Mouse (Mus musculus): Measurements from ENCODE around the gene Rflna. TPM values are rescaled to one million over a fixed set of nuclear protein-coding genes. Genes with fewer than 3 reads are reported as not detected.

The Rflna gene
- polyA plus RNA-seq, 1 experiment from 2014 or later = 2.7 TPM

DNA sequence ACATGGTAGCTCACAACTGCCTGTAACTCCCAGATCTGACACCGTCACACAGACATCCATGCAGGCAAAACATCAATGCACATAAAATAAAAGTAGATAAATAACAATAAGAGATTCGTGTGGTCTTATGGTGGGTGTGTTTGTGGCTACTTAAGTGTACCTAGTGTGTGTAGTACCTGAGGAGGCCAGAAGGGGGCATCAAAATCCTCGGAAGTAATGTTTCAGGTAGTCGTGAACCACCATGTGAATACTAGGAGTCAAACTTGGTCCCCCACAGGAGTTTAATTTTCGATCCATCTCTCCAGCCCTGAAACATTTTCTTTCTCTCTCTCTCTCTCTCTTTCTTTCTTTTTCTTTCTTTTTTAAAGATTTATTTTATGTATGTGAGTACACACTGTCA is 16.8 kb upstream of the Rflna start:
- ATAC-seq = no peak
- H3K36me3 ChIP-seq (ENCODE audit: poor library complexity, severe bottlenecking) = no peaks in the 10 kb centered on the region
- no peak overlapping the region for H3K9ac ChIP-seq

DNA sequence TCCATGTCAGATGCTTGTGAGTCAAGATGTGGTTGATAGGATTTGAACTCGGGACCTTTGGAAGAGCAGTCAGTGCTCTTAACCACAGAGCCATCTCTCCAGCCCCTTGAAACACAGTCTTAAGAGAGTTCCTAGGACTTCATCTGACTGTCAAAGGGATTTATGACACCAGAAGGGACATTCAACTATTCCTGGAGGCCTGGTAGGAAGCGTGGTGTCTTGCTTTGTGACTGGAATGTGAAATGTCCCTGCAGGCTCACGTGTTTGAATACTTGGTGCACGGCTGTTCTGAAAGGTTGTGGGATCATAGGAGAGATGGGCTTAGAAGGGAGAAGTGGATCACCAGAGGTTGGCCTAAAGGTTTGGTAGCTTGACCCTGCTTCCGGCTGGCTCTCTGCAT is 16.4 kb upstream of the Rflna start:
- H3K4me1 ChIP-seq = no peaks in the 10 kb centered on the region
- H3K4me3 ChIP-seq = no peak overlapping the region
- no peak overlapping the region for H3K4me2 ChIP-seq
- H3K27me3 ChIP-seq = no peaks in the 10 kb centered on the region
- ATAC-seq = no peak
- no peak overlapping the region for H3K27ac ChIP-seq
- no peak overlapping the region for H3K9ac ChIP-seq
- WGBS = 90% methylated on average over 5 of the region's 5 CpGs
- peaks cover 13% of the 10 kb centered on the region for H3K9me3 ChIP-seq (replicated peaks)
- no peaks in the 10 kb centered on the region for H3K36me3 ChIP-seq (ENCODE audit: poor library complexity, severe bottlenecking)

More for the DNA sequence above, 16.8 kb upstream of the Rflna start:
- 91% methylated on average over 5 of the region's 5 CpGs for WGBS
- no peak overlapping the region for H3K4me2 ChIP-seq
- no peak overlapping the region for H3K27ac ChIP-seq
- peaks cover 13% of the 10 kb centered on the region for H3K9me3 ChIP-seq (replicated peaks)
- H3K4me3 ChIP-seq = no peak overlapping the region
- H3K27me3 ChIP-seq = no peaks in the 10 kb centered on the region
- H3K4me1 ChIP-seq = no peaks in the 10 kb centered on the region

DNA sequence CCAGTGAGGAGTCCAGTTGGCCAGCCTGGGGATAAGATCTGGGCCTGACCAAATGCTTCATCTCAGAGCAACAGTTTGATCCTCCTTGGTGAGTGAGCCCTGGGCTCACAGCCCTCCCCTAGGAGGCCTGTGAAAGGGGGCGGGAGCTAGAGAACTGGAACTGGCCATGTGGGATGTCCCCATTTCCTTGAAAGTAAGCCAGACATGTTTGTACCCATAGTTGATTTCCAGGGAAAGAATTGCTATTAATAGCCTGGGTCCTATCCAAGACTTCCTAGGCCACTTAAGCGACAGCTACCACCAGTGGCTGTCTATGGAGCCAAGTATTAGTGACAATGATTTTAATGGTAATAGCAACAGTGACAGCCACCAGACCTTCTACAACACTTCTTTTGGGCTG is 13.3 kb upstream of the Rflna start:
- H3K4me3 ChIP-seq = no peak overlapping the region
- no peak for ATAC-seq
- H3K4me1 ChIP-seq = no peaks in the 10 kb centered on the region
- H3K36me3 ChIP-seq (ENCODE audit: poor library complexity, severe bottlenecking) = no peaks in the 10 kb centered on the region
- 91% methylated on average over 2 of the region's 2 CpGs for WGBS
- H3K4me2 ChIP-seq = no peak overlapping the region
- H3K27me3 ChIP-seq = no peaks in the 10 kb centered on the region
- H3K9me3 ChIP-seq (replicated peaks) = no peaks in the 10 kb centered on the region
- no peak overlapping the region for H3K27ac ChIP-seq
- no peak overlapping the region for H3K9ac ChIP-seq

DNA sequence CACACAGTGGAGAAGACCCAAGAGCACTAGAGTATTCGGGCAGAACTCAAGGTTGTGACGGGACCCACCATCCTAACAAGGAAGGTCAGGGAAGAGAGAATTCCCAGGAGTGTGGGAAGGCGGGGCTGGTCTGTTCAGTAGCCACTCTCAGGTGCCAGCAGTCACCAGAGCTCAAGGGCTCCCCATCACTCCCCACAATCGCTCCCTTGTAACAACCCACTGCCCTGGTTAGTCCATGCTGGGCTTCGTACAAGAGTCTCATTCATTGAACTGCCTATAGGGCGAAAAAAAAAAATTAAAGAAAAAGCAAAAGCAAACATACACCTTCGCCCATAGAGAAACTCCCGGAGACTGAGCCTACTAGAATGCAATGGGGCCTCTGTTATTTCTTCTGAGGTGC is 10.7 kb upstream of the Rflna start:
- Histone ChIP-seq H3K36me3 (ENCODE audit: poor library complexity, severe bottlenecking) (no peaks in the 10 kb centered on the region), H3K27me3 (no peaks in the 10 kb centered on the region), H3K9ac (no peak overlapping the region; the same call in 1 of the 2 replicates), H3K4me3 (no peak overlapping the region), H3K9me3 (replicated peaks) (no peaks in the 10 kb centered on the region), H3K4me1 (no peaks in the 10 kb centered on the region), H3K4me2 (no peak overlapping the region), H3K27ac (no peak overlapping the region)
- ATAC-seq = no peak
- WGBS = 89% methylated on average over 8 of the region's 8 CpGs

DNA sequence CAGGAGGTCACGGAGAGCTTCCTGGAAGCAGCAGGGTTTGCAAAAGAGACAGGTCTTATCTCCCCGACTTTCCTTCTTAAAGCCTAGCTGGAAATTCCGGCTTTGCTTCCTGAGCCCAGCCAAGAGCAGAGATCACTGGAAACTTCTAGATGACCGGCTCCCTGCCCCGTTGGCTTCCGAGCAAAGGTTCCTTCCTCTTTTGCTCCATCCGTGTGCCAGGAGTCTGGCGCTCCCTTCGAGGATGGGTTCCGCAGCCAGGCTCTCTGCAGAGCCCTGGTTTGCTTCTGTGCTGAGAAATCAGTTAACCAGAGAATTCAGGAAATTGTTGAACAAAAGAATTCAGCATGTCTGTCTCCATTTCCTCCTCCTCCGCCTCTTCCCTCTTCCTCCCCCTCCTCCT is 10.1 kb upstream of the Rflna start:
- H3K9ac ChIP-seq = no peak overlapping the region
- no peak for ATAC-seq
- no peak overlapping the region for H3K27ac ChIP-seq
- no peaks in the 10 kb centered on the region for H3K9me3 ChIP-seq (replicated peaks)
- no peaks in the 10 kb centered on the region for H3K27me3 ChIP-seq
- WGBS = 84% methylated on average over 11 of the region's 11 CpGs
- H3K4me3 ChIP-seq = no peak overlapping the region
- H3K36me3 ChIP-seq (ENCODE audit: poor library complexity, severe bottlenecking) = no peaks in the 10 kb centered on the region
- no peaks in the 10 kb centered on the region for H3K4me1 ChIP-seq
- H3K4me2 ChIP-seq = no peak overlapping the region

DNA sequence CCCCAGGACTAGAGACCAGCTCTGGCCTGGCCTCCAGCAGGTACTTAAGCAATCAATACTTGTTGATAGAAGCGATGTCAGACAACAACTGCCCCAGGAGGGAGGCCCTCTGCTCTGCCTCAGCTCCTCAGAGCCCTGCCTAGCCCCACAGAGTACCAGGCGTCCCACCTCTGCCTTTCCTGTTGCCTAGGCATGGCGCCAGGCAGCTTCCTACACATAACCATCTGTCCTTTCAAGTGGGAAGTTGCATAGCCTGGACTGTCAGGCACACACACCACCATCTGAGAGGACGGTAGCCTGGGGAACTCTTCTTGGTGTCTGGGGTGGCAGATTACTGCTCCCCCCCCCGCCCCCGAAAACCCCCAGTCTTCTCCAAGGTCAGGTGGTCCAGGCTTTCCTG is 6.2 kb upstream of the Rflna start:
- WGBS = 72% methylated on average over 6 of the region's 6 CpGs
- ATAC-seq = no peak
- Histone ChIP-seq H3K4me1 (no peaks in the 10 kb centered on the region), H3K27ac (no peak overlapping the region), H3K9me3 (replicated peaks) (no peaks in the 10 kb centered on the region), H3K9ac (no peak overlapping the region), H3K4me2 (no peak overlapping the region), H3K27me3 (no peaks in the 10 kb centered on the region), H3K36me3 (ENCODE audit: poor library complexity, severe bottlenecking) (no peaks in the 10 kb centered on the region), H3K4me3 (no peak overlapping the region)

DNA sequence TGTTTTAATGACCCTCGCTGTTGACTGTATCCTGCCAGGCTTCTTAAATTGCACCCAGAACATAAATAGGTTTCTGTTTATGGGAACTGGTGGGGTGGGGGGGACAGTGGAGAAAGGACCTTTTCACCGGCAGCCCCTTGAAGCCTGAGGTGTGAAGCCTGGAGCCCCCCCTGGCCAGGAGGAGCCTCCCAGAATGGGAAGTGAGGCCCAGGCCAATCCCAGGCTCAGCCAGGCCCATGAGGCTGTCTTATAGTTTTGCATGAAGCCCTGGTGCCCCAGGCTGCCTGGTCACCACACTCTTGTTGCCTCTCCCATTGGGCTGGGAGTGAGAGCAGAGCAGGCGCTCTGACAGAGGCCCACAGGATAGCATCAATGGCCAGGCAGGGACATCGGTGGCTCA is 5.1 kb upstream of the Rflna start:
- 84% methylated on average over 4 of the region's 4 CpGs for WGBS
- H3K4me3 ChIP-seq = no peak overlapping the region
- H3K36me3 ChIP-seq (ENCODE audit: poor library complexity, severe bottlenecking) = no peaks in the 10 kb centered on the region
- no peak overlapping the region for H3K4me2 ChIP-seq
- peaks cover 6% of the 10 kb centered on the region for H3K27me3 ChIP-seq
- H3K9ac ChIP-seq = no peak overlapping the region
- no peaks in the 10 kb centered on the region for H3K9me3 ChIP-seq (replicated peaks)
- ATAC-seq = no peak
- H3K4me1 ChIP-seq = peaks cover 2% of the 10 kb centered on the region; the same call in 1 of the 2 replicates
- no peak overlapping the region for H3K27ac ChIP-seq

DNA sequence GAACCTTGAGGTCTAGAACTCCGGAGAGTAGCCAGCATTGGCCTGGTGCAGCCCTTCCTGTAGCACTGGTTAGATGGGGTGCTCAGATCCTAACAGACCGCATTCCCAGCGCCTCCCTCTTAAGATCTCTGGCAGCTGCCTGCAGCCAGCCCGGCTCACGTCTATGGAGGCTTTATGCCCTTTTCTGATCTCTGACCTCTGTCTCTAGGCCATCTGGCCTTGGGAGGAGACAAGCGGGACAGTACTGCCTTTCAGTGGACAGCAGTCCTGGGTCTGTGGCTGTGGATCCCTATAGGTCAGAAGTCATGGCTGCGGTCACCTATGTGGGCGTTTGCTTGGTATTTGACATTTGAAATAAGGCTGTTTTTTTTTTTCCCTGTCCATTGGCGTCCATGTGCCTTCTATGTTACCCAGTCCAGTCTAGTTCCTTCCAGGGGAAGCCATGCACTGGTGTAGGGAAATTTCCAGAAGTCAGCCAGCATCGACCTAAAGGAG is 2.2 kb upstream of the Rflna start:
- 82% methylated on average over 10 of the region's 10 CpGs for WGBS
- H3K27me3 ChIP-seq = peaks cover 30% of the 10 kb centered on the region
- H3K36me3 ChIP-seq (ENCODE audit: poor library complexity, severe bottlenecking) = no peaks in the 10 kb centered on the region
- H3K4me1 ChIP-seq = peaks cover 16% of the 10 kb centered on the region
- no peak overlapping the region for H3K9ac ChIP-seq
- no peak overlapping the region for H3K4me3 ChIP-seq
- H3K9me3 ChIP-seq (replicated peaks) = no peaks in the 10 kb centered on the region
- no peak overlapping the region for H3K4me2 ChIP-seq
- no peak overlapping the region for H3K27ac ChIP-seq
- no peak for ATAC-seq

DNA sequence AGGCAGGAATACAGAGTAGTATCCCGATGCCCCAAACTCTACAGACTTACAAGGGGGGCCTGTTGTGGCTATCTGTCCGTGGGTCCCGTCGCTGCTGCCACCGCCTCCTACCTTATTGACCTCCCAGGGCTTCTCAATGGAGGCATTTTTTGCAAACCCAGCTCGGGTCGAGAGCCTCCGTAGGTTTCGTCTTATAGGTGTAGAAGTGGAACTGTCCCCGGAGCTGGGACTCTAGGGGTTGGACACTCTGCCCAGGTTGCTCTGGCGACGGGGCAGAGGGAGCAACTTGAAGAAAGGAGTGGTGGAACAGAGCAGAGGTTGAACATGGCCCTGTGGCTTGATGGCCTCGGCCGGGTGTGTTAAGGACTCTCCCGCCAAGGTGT is 843 bp downstream of the Rflna start:
- 14% methylated on average over 15 of the region's 15 CpGs for WGBS
- peaks cover 28% of the 10 kb centered on the region for H3K4me1 ChIP-seq
- peak overlapping the region; percentile 60 for H3K4me2 ChIP-seq
- peaks cover 30% of the 10 kb centered on the region for H3K27me3 ChIP-seq
- peak overlapping the region; percentile 32 for H3K4me3 ChIP-seq
- H3K27ac ChIP-seq = no peak overlapping the region
- H3K9me3 ChIP-seq (replicated peaks) = no peaks in the 10 kb centered on the region
- peaks cover 4% of the 10 kb centered on the region for H3K36me3 ChIP-seq (ENCODE audit: poor library complexity, severe bottlenecking)
- ATAC-seq = no peak
- H3K9ac ChIP-seq = peak overlapping the region; percentile 58

DNA sequence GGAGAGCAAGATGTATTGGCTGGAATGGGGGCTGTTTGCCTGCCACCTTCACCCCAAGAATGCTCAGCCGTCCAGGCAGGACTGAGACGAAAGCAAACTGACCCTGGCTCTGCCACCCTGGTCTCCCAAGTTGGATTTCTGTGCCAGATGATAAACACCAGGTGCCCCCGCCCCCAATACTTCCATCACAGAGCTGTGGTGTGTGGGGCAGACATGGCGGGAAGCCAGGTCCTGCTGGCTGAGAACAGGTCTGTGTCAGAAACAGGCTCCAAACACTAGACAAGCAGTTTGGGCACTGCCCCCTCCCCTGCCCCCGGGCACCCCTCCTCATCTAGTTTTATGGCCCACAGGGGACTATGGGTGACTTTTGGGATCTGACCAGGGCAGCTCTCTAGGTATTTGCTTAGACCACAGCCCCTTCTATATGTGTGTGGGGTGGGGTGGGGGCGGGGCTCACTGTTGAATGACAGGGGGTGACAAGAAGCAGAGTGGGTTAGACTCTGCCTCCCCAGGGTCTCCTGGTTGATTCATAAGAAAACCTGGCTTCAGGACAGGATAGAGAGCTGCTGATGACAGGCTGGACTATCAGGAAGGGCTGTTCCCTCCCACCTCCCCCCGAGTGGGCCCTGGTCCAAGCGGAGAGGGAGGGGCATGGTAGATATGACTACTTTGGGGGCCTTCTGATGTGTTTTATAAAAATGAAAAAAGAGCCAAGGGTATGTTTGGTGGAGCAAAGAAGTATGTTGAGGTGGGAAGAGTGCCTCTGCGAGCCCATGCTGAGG is 3.0 kb downstream of the Rflna start:
- ATAC-seq = peak; percentile 40; the same call in 1 of the 2 replicates
- Histone ChIP-seq H3K4me1 (peaks cover 28% of the 10 kb centered on the region), H3K4me2 (no peak overlapping the region), H3K27ac (no peak overlapping the region), H3K36me3 (ENCODE audit: poor library complexity, severe bottlenecking) (peaks cover 22% of the 10 kb centered on the region), H3K27me3 (peaks cover 30% of the 10 kb centered on the region), H3K9me3 (replicated peaks) (no peaks in the 10 kb centered on the region), H3K4me3 (no peak overlapping the region), H3K9ac (no peak overlapping the region)
- WGBS = 74% methylated on average over 9 of the region's 9 CpGs

DNA sequence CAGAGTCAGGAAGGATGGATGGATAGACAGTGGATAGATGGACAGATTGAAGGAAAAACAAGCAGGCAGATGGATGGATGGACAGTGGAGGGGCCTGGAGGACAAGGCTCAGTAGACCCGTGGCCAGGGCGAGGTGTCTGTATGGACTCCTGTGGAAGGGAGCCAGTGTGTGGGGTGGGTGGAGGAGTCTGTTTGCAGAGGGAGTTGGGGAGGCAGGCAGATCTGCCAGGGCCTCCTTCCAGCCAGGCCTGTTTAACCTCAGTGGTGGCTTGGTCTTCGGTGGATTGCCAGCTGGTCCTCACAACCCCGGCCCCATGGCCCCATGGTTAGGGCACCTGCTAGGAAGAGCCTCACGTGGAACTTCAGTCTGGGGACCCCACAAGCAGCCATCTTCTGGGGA is 3.9 kb downstream of the Rflna start:
- Histone ChIP-seq H3K4me1 (peaks cover 28% of the 10 kb centered on the region), H3K4me2 (no peak overlapping the region), H3K9ac (no peak overlapping the region), H3K27me3 (peaks cover 30% of the 10 kb centered on the region), H3K9me3 (replicated peaks) (no peaks in the 10 kb centered on the region), H3K4me3 (no peak overlapping the region), H3K36me3 (ENCODE audit: poor library complexity, severe bottlenecking) (peaks cover 28% of the 10 kb centered on the region), H3K27ac (no peak overlapping the region)
- WGBS = 88% methylated on average over 5 of the region's 5 CpGs
- ATAC-seq = no peak

DNA sequence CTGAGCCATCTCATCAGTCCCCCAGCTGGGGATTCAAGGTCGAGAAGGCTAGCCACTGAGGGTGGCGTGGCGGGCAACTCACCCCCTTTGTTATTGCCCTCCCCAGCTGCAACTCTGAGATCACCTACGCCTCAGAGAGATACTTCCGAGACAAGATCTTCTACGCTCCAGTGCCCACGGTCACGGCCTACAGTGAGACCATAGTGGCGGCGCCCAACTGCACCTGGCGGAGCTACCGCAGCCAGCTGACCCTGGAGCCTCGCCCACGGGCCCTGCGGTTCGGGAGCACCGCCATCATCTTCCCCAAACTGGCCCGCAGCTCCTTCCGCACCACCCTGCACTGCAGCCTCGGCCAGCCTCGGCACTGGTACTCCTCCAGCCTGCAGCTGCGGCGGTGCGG is 8.1 kb downstream of the Rflna start:
- no peak overlapping the region for H3K9ac ChIP-seq
- H3K9me3 ChIP-seq (replicated peaks) = no peaks in the 10 kb centered on the region
- peaks cover 8% of the 10 kb centered on the region for H3K4me1 ChIP-seq
- peaks cover 56% of the 10 kb centered on the region for H3K36me3 ChIP-seq (ENCODE audit: poor library complexity, severe bottlenecking)
- H3K4me3 ChIP-seq = no peak overlapping the region
- no peak overlapping the region for H3K4me2 ChIP-seq
- no peak for ATAC-seq
- H3K27ac ChIP-seq = no peak overlapping the region
- no peaks in the 10 kb centered on the region for H3K27me3 ChIP-seq
- 90% methylated on average over 24 of the region's 24 CpGs for WGBS

DNA sequence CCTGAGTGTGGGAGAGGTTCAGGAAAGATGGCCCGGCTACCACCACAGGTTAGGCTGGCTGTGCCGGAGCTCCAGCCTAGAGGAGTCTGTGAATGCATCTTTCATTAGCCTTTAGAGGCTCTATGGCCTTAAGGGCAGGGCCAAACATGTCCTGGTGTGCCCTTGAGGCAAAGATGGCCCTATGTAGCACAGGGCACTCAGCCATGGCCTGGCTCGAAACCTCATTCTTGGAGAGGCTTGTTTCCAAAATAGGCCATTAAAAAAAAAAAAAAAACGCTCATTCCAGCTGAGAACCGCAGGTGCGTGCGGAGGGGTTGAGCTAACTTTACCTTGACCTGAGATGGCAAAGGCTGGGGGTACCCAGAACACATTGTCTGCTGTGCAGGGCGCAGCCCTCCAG is 8.6 kb downstream of the Rflna start:
- Histone ChIP-seq H3K9ac (no peak overlapping the region), H3K36me3 (ENCODE audit: poor library complexity, severe bottlenecking) (peaks cover 60% of the 10 kb centered on the region), H3K9me3 (replicated peaks) (no peaks in the 10 kb centered on the region), H3K4me3 (no peak overlapping the region), H3K4me2 (no peak overlapping the region), H3K27me3 (no peaks in the 10 kb centered on the region), H3K27ac (no peak overlapping the region), H3K4me1 (peaks cover 3% of the 10 kb centered on the region)
- WGBS = 95% methylated on average over 8 of the region's 8 CpGs
- no peak for ATAC-seq
